Mouse (Mus musculus): ENCODE results near the gene Mbl2. TPM values are rescaled to one million over a fixed set of nuclear protein-coding genes. Genes with fewer than 3 reads are reported as not detected.

Gene Mbl2
- total and polyA plus RNA-seq, 2 experiments: 415 to 1,110 TPM

GRCm38 (mm10) chr19:30252253-30252652 is 19.5 kb downstream of the Mbl2 start:
- Histone ChIP-seq H3K79me2 (ENCODE audit: control insufficient read depth, insufficient read depth, low read length) (no peaks in the 10 kb centered on the region), H3K36me3 (ENCODE audit: control insufficient read depth, insufficient read depth, low read length) (no peaks in the 10 kb centered on the region), H3K4me1 (ENCODE audit: control insufficient read depth, insufficient read depth, low read length) (peaks cover 5% of the 10 kb centered on the region), H3K4me3 (ENCODE audit: insufficient read depth, low read depth, low read length) (no peak overlapping the region), H3K27ac (replicated peaks; ENCODE audit: insufficient read depth, low read depth, low read length) (no peak overlapping the region), H3K9ac (ENCODE audit: low read depth, low read length) (no peak overlapping the region), H3K27me3 (ENCODE audit: control insufficient read depth, insufficient read depth, low read length) (no peaks in the 10 kb centered on the region)
- WGBS: 90% methylated on average over 2 of the region's 2 CpGs
- DNase-seq (ENCODE audit: extremely low read depth, low read depth, low spot score): no peak
- TF ChIP-seq POLR2A (IDR thresholded peaks at IDR 0.05; ENCODE audit: extremely low read depth, insufficient read depth, low read length): no peak
- TF ChIP-seq CTCF (IDR thresholded peaks at IDR 0.05; ENCODE audit: low read depth, low read length): no peak

- Histone ChIP-seq H3K36me3 (ENCODE audit: control insufficient read depth, insufficient read depth, low read length) (no peaks in the 10 kb centered on the region), H3K4me3 (ENCODE audit: insufficient read depth, low read depth, low read length) (no peak overlapping the region), H3K4me1 (ENCODE audit: control insufficient read depth, insufficient read depth, low read length) (peaks cover 5% of the 10 kb centered on the region), H3K79me2 (ENCODE audit: control insufficient read depth, insufficient read depth, low read length) (no peaks in the 10 kb centered on the region), H3K27ac (replicated peaks; ENCODE audit: insufficient read depth, low read depth, low read length) (no peak overlapping the region), H3K9ac (ENCODE audit: low read depth, low read length) (no peak overlapping the region), H3K27me3 (ENCODE audit: control insufficient read depth, insufficient read depth, low read length) (no peaks in the 10 kb centered on the region)
- no peak for DNase-seq (ENCODE audit: extremely low read depth, low read depth, low spot score)
- TF ChIP-seq CTCF (IDR thresholded peaks at IDR 0.05; ENCODE audit: low read depth, low read length): no peak
- TF ChIP-seq POLR2A (IDR thresholded peaks at IDR 0.05; ENCODE audit: extremely low read depth, insufficient read depth, low read length): no peak
- 29% methylated on average over 6 of the region's 6 CpGs for WGBS
Observed at GRCm38 (mm10) chr19:30256339-30256738, 23.6 kb downstream of the Mbl2 start.

GRCm38 (mm10) chr19:30281125-30281524 is 48.4 kb downstream of the Mbl2 start:
- DNase-seq (ENCODE audit: extremely low read depth, low read depth, low spot score): no peak
- H3K79me2 ChIP-seq (ENCODE audit: control insufficient read depth, insufficient read depth, low read length): no peaks in the 10 kb centered on the region
- 51% methylated on average over 5 of the region's 5 CpGs for WGBS
- no peak for TF ChIP-seq POLR2A (IDR thresholded peaks at IDR 0.05; ENCODE audit: extremely low read depth, insufficient read depth, low read length)
- TF ChIP-seq CTCF (IDR thresholded peaks at IDR 0.05; ENCODE audit: low read depth, low read length): no peak
- H3K4me3 ChIP-seq (ENCODE audit: insufficient read depth, low read depth, low read length): no peak overlapping the region
- H3K9ac ChIP-seq (ENCODE audit: low read depth, low read length): no peak overlapping the region
- no peaks in the 10 kb centered on the region for H3K27me3 ChIP-seq (ENCODE audit: control insufficient read depth, insufficient read depth, low read length)
- no peaks in the 10 kb centered on the region for H3K36me3 ChIP-seq (ENCODE audit: control insufficient read depth, insufficient read depth, low read length)
- H3K4me1 ChIP-seq (ENCODE audit: control insufficient read depth, insufficient read depth, low read length): no peaks in the 10 kb centered on the region
- H3K27ac ChIP-seq (replicated peaks; ENCODE audit: insufficient read depth, low read depth, low read length): no peak overlapping the region

GRCm38 (mm10) chr19:30287899-30288490 is 55.3 kb downstream of the Mbl2 start:
- H3K27me3 ChIP-seq (ENCODE audit: control insufficient read depth, insufficient read depth, low read length): no peaks in the 10 kb centered on the region
- WGBS: 28% methylated on average over 6 of the region's 6 CpGs
- DNase-seq (ENCODE audit: extremely low read depth, low read depth, low spot score): peak; percentile 97
- TF ChIP-seq CTCF (IDR thresholded peaks at IDR 0.05; ENCODE audit: low read depth, low read length) (no peak), POLR2A (IDR thresholded peaks at IDR 0.05; ENCODE audit: extremely low read depth, insufficient read depth, low read length) (no peak)
- no peak overlapping the region for H3K27ac ChIP-seq (replicated peaks; ENCODE audit: insufficient read depth, low read depth, low read length)
- H3K4me1 ChIP-seq (ENCODE audit: control insufficient read depth, insufficient read depth, low read length): peaks cover 4% of the 10 kb centered on the region; the same call in 1 of the 2 replicates
- H3K36me3 ChIP-seq (ENCODE audit: control insufficient read depth, insufficient read depth, low read length): no peaks in the 10 kb centered on the region
- no peaks in the 10 kb centered on the region for H3K79me2 ChIP-seq (ENCODE audit: control insufficient read depth, insufficient read depth, low read length)
- H3K9ac ChIP-seq (ENCODE audit: low read depth, low read length): no peak overlapping the region
- no peak overlapping the region for H3K4me3 ChIP-seq (ENCODE audit: insufficient read depth, low read depth, low read length)

Other genes with a start within 250 kb of the Mbl2 start
- not detected in 2 replicates for gene Trpd52l3, start 229.2 kb upstream of the Mbl2 start, total RNA-seq (2014; rRNA removed)
- not detected in 2 replicates for gene Trpd52l3, start 229.2 kb upstream of the Mbl2 start, polyA plus RNA-seq (2012; rRNA removed)
- 40.7 and 43.6 TPM in 2 replicates for gene Uhrf2, start 202.4 kb upstream of the Mbl2 start, total RNA-seq (2014; rRNA removed)
- gene Uhrf2, start 202.4 kb upstream of the Mbl2 start, polyA plus RNA-seq (2012; rRNA removed): 16.4 and 21.8 TPM in 2 replicates
- 64.2 and 98.4 TPM in 2 replicates for gene Gldc, start 57.5 kb upstream of the Mbl2 start, total RNA-seq (2014; rRNA removed)
- gene Gldc, start 57.5 kb upstream of the Mbl2 start, polyA plus RNA-seq (2012; rRNA removed): 94.1 and 134 TPM in 2 replicates